Mouse (Mus musculus): ENCODE data around the gene Rpgrip1l.

GRCm38 (mm10) chr8:91269374-91269958 is 43.6 kb downstream of the Rpgrip1l start:
- TF ChIP-seq CTCF (conservative IDR thresholded peaks at IDR 0.05; ENCODE audit: low read length): no peak
- TF ChIP-seq NANOG (IDR thresholded peaks at IDR 0.05; ENCODE audit: borderline replicate concordance, low read length): no peak
